Mouse (Mus musculus) spleen, postnatal 14 days (tissue): ENCODE results near the gene Clca3a1.
"Not testable (repeated sequence)": the region's sequence is repeated elsewhere in the genome, so short reads cannot be mapped to it uniquely, and the experiment has no call there.

Experiments
- DNase-seq, 2 experiments: peaks; one replicate each; pipeline ENCODE4 v3.0.0; 2021 to 2022; ENCODE audit warnings: low spot score in 2 of 2

Gene Clca3a1

GRCm38 (mm10) chr3:144760592-144761309 is at the start of gene Clca3a1:
Gene Clca3a1, minus strand, starts transcription at chr3:144760977.
- no peak for DNase-seq

GRCm38 (mm10) chr3:144808153-144808925 is 47.6 kb upstream of the Clca3a1 start:
- DNase-seq, result not testable (repeated sequence)

- DNase-seq, result not testable (repeated sequence)
Measured at GRCm38 (mm10) chr3:144806626-144807025, 45.8 kb upstream of the Clca3a1 start.

GRCm38 (mm10) chr3:144801861-144802260 is 41.1 kb upstream of the Clca3a1 start:
- DNase-seq, result no peak

- no peak for DNase-seq
Measured at GRCm38 (mm10) chr3:144785181-144786148, 24.7 kb upstream of the Clca3a1 start.

- no peak for DNase-seq
Measured at GRCm38 (mm10) chr3:144765161-144765560, 4.4 kb upstream of the Clca3a1 start.

- no peak for DNase-seq
Measured at GRCm38 (mm10) chr3:144761454-144761853, 677 bp upstream of the Clca3a1 start.

- no peak for DNase-seq
Measured at GRCm38 (mm10) chr3:144759719-144760118, 1.1 kb downstream of the Clca3a1 start.

GRCm38 (mm10) chr3:144756103-144756502 is 4.7 kb downstream of the Clca3a1 start:
- DNase-seq, result not testable (repeated sequence)

- DNase-seq, result no peak
Measured at GRCm38 (mm10) chr3:144753120-144753519, 7.7 kb downstream of the Clca3a1 start.

- DNase-seq, result not testable (repeated sequence)
Measured at GRCm38 (mm10) chr3:144749062-144749963, 11.5 kb downstream of the Clca3a1 start.

- DNase-seq, result not testable (repeated sequence)
Measured at GRCm38 (mm10) chr3:144747706-144748105, 13.1 kb downstream of the Clca3a1 start.

- not testable (repeated sequence) for DNase-seq
Measured at GRCm38 (mm10) chr3:144738396-144738795, 22.4 kb downstream of the Clca3a1 start.

- no peak for DNase-seq
Measured at GRCm38 (mm10) chr3:144736831-144737230, 23.9 kb downstream of the Clca3a1 start.

- peak in 1 of 2 experiments; percentile 48 for DNase-seq
Measured at GRCm38 (mm10) chr3:144723455-144723854, 37.3 kb downstream of the Clca3a1 start.

GRCm38 (mm10) chr3:144722566-144722965 is 38.2 kb downstream of the Clca3a1 start:
- not testable (repeated sequence) for DNase-seq

- no peak for DNase-seq
Measured at GRCm38 (mm10) chr3:144721860-144722256, 38.9 kb downstream of the Clca3a1 start.

GRCm38 (mm10) chr3:144721077-144721859 is 39.5 kb downstream of the Clca3a1 start:
- no peak for DNase-seq

- DNase-seq, result peak; percentile 97 to 99
Measured at GRCm38 (mm10) chr3:144719901-144720747, 40.7 kb downstream of the Clca3a1 start, which contains the start of gene Sh3glb1. Gene Sh3glb1, minus strand, starts transcription at chr3:144720335.
